Mouse (Mus musculus) 416B (cell line): ENCODE measurements around the gene Acta1.
A peak's percentile ranks its signal among the peaks of the same experiment; 100 is the strongest.

ENCODE experiments used
- DNase-seq: peaks from one replicate; pipeline ENCODE4 v3.0.0; 2011; ENCODE audit warnings: low read depth

The Acta1 gene

DNA sequence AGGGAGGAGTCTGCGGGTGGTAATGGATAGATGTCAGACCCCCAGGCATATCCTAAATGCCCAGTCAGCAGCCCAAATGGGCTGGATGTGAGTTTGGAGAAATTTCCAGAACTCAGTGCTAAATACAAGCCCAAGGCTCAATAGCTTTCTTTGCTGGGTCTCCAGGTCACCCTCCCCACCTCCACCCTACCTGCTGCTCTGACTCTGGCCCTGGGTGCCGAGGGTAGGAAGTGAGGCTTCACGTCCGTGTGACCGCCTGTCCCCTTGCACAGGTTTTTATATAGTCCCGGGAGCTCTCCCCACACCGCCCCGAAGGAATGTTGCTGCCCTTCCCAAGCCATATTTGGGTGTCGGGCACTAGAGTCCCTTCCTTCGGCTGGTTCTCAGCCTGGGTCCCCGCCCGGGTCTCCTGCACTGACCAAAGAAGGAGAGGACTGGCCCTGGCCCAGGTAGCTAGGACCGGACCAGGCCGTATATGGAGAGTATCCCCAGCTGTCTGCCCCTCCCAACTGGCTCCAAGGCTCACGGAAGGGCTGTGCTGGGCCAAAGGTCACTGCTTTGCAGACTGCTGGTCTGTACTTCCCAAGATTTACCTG is at the start of gene Acta1:
Gene Acta1 (minus strand): TSS at position 250 of the 596 bp plus-strand sequence.
- DNase-seq = no peak

DNA sequence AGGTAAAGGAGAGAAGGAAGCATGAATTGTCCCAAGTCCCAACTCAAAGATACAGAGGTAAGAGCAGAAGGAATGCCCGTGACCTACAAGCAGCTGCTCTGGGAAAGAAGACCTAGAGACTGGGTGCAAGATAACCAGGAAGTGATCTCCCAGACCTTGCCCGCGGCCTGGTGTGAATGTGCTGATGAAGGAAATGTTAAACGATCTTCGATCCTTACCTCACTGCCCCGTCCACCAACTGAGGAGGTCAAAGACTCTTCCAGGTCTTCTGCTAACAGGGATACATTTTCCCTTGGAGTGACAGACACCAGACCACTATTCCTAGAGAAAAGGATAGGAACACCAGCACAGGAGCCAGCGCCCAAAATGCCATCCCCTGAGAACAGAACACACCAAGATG is 34.5 kb upstream of the Acta1 start:
- DNase-seq = no peak

DNA sequence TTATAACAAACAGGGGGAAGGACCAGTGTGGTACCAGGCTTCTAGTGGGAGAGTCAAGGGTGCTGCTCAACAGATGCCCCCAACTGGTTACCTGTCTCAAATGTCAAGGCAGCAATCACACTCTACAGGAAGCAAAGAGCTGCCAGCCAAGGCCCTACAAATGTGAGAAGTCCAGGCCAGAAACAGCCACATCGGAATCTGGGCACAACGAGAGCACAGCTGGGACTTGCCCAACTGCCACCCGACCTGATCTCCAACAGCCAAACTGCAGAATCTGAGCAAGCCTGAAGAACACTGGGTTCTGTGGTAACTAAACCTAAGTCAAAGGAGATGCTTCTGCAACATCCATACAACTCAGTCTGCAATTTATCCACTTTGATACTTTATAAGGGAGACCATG is 31.1 kb upstream of the Acta1 start:
- DNase-seq = no peak

DNA sequence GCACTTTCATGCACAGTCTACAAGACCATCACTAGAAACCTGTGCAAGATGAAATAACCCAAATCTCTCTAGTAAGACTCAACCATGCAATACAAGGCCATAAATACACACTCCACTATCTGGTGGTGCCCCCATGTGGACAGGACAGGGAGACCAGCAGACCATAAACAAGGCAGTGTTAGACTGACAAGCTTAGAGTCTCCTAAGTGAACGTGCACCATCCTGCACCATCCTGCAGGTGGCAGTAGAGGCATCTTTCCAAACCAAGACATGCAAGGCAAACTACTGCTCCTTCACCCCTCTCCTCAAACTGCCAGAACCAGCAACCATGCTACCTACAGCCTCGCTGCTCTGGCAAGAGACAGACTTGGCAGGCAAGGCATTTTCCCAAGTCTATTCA is 30.2 kb upstream of the Acta1 start:
- peak; percentile 93 for DNase-seq

DNA sequence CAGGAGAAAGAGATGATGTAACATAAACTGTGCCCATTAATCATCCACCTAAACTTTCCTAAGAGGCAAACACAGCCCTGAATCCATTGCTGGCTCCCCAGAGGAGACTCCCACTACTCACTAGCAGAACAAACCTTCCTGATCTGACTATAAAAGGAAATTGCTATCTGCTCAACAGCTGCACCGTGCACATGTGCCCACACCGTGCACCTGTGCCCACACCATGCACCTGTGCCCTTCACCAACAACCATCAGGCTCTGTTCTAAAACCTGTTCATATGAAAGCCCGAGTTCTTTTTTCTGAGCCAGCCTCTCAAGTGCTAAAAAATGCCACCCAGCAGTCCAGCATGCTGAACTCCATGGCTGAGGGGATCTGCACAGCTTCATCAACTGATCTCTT is 20.1 kb upstream of the Acta1 start:
- DNase-seq = no peak

DNA sequence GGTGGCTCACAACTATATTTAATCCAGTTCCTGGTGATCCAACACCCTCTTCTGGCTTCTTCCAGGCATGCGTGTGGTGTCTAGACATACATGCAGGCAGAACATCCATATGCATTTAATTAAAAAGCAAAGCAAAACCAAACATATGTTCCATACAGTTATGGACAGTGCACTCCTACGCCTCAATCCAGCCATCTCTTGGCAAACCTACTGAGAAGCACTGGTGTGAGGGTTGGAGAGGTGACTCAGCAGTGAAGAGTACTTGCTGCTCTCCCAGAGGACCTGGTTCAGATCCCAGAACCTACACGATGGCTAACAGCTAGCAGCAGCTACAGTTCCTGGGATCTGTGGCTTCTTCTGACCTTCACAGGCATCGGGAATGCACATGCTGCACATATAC is 17.7 kb upstream of the Acta1 start:
- DNase-seq = no peak

DNA sequence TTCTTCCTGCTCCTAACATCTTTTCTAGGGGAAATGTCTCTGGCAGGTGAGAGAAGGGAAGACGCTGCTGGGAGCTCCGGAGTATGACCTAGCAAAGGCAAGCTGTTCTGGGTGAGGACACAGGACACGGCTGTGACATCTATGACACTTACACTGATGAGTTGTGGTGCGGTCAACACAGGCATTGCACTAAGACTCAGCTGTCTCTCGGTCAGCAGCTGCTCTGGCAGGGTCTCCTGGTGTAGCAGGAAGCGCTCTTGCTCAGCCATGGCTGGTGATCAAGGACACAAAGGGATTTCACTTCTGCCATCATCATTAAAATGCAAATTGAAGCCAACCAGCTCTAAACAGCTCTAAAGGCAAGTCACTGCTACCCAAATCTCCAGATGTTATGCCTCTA is 13.1 kb upstream of the Acta1 start:
- no peak for DNase-seq

DNA sequence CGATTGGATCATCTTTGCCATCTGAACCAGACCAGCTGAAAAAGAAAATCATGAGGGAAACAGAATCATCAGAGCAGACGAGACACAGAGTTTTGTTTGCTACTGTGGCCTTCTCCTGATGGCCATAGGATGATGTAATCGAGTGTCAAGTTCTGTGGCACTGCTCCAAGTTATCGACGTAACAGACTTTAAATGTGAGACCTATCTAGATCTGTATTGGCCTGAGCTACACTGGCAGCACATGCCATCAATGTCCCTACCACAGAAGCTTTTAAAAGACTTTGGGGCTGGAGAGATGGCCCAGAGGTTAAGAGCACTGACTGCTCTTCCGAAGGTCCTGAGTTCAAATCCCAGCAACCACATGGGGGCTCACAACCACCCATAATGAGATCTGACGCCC is 8.1 kb upstream of the Acta1 start:
- peak; percentile 28 for DNase-seq

DNA sequence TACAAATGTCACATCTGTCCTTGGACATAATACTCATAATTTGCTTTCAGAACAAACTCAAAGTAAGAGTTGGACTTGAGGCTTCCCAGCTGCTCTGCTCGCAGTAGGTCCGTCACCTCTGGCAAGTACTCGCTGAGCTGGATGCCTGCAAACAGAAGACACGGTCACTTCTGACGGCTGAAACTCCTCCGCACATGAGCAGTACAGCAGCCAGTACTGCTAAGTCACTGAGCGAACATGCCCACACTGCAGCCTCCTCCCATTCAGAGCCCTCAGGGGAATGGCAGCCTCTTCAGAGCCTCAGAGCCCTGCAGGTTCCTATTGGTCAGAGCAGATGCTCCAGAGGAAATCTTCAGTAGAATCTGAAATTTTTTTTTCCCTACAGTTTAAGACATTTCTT is 4.8 kb upstream of the Acta1 start:
- no peak for DNase-seq

DNA sequence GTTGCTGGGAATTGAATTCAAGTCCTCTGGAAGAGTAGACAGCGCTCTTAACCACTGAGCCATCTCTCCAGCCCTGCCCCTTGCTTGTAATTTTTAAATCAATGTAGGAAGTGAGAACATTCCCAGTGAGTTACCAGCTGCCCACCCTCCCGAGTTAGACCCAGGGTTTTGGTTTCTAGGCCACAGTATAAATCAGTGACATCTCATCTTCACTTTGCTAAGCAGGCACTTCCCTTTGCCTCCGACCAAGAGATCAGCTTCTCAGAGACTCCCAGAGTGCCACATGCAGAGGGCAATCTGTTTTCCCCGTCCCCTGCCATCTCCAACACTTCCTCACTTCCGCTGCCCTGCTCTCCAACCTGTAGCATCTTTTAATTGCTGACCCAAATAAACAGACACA is 4.0 kb upstream of the Acta1 start:
- DNase-seq = no peak

DNA sequence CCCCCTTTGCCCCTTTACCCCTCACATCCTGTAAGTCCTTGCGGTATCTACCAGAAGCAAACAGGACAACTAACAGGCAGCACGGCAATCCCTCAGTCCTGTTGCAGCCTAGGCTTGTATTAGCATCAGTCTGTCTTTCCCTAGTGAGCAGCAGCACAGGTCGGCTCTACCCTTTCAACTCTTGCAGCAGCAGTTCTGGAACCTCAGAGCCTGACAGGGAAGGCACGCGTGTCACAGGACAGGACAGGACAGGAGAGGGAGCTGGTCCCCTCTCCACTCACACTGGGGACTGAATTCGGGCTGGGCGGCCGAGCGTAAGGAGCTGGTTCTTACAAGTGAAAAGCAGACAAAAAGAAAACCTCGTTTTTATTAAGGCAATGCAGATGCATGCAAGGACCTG is 2.2 kb upstream of the Acta1 start:
- no peak for DNase-seq

DNA sequence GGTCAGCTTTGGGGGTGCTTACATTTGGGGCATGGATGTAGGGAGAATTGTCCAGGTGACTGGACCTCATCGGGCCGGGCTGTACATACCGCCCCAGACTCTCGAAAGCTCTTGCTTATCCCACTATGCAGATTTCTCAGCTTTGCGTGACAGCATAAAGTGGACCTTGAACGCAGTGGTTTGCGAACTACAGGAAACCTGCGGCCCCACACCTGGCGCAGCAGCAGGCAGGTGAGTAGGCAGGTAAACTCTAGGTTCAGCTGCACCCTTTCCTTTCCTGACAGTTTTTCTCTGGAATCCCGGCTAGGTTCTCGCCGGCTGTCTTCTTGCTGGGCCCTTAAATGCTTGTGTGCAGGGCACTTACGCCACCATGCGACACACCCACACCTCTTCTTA is 1.8 kb upstream of the Acta1 start:
- DNase-seq = no peak

DNA sequence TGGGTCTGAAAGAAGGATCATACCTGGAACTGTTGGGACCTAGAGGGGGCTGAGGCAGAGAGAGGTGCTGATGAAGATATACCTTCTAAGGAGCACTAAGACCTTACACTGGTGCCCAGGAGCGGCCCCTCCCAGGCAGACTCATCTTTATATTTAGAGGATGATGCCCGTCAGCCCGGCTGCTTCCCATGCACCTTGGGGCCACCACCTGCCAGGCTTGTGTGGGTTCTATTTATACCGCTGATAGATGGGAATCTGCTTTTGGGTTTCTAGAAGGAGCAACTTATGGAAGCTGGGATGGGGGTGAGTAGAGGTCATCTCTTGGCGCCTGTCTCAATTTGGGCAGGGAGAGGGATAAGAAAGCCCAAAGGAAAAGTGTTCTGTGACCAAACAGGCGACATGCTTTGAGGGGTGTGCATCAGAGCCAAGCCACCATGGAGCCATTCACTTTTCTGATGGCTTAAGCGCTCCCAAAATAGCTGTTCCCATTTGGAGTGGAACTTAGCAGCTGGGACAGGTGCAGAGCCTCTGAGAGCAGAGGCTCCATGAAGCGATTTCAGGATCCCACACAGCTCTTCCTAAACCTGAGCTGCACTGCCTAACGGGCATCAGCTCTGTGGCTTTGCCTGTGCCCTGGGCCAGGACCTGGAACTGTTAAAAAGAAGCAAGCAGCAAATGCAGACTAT is 1.3 kb upstream of the Acta1 start:
- no peak for DNase-seq

DNA sequence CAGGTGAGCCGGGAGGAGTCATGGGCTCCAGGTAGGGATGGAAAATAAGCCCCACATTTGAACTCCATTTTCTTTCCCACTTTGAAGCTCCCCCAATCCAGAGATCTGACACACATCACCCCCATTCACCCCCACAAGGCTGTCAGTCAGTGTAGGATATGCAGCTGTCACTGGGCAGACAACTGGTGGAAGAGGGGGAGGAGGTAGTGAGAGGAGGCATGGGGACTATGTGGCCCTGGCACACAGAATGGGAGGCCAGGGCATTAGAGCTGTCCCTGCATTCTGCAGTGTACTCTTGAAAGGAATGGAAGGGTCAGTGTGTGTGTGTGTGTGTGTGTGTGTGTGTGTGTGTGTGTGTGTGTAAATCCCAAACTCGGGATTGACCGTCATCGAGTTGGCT is 679 bp upstream of the Acta1 start:
- DNase-seq = no peak

DNA sequence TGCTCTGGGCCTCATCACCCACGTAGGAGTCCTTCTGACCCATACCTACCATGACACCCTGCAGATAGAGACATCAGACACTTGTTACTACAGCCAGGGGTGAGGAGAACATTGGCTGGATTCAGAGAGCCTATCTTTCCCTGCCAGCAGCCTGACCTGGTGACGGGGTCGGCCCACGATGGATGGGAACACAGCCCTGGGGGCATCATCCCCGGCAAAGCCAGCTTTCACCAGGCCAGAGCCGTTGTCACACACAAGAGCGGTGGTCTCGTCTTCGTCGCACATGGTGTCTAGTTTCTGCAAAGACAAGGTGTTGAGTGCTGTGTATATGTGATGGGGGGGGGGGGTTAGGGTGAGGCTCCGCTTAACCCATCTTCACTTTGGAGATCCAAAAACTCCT is 1.1 kb downstream of the Acta1 start:
- DNase-seq = no peak

DNA sequence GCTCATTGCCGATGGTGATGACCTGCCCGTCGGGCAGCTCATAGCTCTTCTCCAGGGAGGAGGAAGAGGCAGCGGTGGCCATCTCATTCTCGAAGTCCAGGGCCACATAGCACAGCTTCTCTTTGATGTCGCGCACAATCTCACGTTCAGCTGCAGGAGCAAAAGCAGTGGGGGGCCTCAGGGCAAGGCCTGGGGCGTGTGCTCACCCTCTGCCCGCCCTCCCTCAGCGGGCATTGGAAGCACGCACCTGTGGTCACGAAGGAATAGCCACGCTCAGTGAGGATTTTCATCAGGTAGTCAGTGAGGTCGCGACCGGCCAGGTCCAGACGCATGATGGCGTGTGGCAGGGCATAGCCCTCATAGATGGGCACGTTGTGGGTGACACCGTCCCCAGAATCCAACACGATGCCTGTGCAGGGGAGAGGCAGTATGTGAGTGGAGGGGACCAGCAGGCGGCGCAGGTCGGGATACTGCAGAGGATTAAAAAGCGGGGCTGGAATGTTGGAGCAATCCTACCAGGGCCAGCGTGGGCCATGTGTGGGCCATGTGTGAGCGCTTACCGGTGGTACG is 1.9 kb downstream of the Acta1 start:
- no peak for DNase-seq

DNA sequence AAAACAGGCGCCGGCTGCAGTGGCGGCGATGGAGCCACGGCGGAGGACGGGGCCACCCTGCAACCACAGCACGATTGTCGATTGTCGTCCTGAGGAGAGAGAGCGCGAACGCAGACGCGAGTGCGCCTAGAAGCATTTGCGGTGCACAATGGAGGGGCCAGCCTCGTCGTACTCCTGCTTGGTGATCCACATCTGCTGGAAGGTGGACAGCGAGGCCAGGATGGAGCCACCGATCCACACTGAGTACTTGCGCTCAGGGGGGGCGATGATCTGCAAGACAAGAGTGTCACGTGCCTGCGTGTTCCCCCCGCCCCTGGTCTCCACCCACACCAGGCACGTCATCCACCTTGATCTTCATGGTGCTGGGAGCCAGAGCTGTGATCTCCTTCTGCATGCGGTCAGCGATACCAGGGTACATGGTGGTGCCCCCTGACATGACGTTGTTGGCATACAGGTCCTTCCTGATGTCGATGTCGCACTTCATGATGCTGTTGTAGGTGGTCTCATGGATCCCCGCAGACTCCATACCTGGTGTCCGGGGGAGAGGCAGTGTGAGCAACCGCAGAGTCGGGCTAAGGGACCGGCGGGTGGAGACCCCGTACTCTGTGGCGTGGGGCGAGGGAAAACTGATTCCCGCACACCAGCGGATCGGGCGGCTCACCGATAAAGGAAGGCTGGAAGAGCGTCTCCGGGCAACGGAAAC is 2.5 kb downstream of the Acta1 start:
- no peak for DNase-seq

DNA sequence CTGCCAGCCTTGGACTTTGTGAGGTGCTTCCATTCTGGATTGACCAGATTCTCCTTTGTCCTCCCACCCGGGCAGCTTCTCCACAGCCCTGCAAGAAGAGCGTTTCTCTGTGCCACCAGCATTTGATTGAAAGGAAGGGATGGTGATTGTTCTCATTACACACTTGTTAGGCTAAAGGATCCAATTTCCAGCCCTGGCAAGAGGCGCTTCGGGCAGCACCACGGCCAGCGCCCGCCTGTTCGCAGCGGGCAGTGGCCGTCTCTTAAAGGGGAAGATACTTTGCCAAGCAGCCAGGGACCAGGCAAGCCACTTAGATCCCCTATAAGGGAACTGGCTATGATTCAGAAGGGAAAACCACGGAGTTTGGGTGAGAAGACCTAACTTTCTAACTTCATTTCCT is 3.3 kb downstream of the Acta1 start:
- peak; percentile 50 for DNase-seq

DNA sequence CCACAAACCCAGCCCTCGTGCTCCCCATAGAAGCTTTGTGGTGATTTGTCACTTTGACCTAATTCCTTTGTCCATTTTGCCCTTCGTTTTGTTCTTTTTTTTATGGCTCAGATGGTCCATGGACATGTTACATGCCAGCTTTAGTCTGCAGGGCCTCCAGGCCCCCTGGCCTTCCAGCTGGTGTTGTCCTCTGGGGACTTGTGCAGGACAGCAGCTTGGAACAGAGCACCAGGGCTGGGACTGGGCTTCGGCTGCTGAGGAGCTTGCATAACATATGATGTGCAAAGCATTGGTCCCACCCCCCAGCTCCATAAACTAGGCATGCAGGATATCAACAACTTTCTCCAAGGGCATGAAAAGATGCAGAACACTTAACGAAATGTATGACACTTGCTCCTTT is 4.8 kb downstream of the Acta1 start:
- DNase-seq = no peak

DNA sequence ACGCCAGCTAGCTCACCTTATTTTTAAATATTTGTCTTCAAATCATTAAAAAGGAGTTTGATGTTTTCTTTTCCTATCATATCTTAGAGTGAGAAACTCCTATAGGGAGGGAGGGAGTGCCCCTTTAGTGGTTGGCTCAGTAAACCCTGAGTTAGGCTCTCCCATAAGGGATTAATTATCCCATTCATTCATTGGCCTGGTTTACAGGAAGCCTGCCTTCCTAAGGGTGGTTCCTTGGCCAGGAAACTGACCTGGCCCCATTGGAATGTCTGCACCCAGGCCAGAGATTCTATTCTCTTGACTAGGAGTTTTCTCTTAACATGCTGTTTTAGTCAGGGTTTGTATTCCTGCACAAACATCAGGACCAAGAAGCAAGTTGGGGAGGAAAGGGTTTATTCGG is 6.6 kb downstream of the Acta1 start:
- DNase-seq = no peak

DNA sequence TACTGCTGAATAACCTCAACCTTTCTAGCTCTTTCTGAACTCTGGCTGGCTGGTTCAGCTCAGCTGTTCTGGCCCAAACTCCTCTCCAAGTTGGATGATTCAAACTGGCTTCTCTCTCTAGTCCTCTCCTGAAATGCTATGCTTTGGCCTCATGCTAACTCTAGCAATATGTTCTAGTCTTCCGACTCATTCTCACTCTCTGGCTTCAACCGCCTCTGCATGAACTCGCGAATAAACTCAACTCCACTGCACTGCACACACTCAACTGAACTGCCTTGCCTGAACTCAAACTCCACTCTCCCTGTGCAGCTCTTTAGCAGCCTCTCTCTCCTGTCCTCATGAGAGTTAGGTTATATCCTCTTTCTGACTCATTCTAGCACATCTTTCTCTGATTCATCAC is 7.4 kb downstream of the Acta1 start:
- DNase-seq = no peak

DNA sequence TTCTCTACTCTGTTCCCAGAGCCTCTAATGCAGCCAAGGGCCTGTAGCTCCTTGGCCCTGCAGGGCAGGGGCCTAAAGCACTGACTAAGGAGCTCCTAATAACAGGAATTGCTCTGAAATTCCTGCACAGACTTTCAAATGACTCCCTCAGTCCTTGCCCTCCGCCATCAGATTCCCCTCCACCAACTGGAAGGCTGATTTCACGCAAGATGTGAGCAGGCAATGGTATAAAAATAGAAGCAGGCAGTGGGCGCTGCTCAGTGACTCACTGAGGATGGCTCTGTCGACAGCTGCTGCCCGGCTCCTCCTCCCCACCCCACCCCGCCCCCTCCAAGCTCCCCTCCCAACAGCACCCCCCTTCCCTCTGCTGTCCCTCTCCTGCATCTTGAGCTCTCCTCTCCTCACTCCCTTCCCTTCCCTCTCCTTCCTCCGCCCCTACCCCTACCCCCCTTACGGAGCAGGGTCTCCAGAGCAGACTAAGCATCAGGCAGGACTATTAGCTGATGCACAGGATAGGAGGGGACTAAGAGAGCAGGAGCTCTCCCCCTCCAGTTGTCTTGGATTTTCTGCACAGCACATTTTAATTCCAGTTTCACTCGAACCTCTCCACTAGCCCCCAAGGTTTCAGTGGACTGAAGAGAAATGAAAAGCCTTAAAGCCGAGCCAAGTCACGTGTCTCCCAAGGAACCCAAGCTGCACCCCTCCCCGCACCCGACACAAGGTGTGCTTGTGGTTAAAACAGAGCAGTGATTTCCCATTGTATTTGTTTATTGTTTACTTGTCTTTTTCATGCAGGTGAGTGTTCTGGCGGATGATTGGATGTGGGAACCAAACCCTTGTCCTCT is 9.6 kb downstream of the Acta1 start:
- peak; percentile 48 for DNase-seq
